Mouse (Mus musculus): ENCODE measurements around the gene Sugp1. TPM values are rescaled to one million over a fixed set of nuclear protein-coding genes. Genes with fewer than 3 reads are reported as not detected.
"Not testable (repeated sequence)": the region's sequence is repeated elsewhere in the genome, so short reads cannot be mapped to it uniquely, and the experiment has no call there.

The Sugp1 gene
- polyA plus RNA-seq, 1 experiment from 2014 or later, result 37.3 TPM

- Histone ChIP-seq H3K27me3 (replicated peaks) (no peaks in the 10 kb centered on the region), H3K36me3 (no peaks in the 10 kb centered on the region), H3K27ac (no peak overlapping the region), H3K4me2 (no peak overlapping the region), H3K4me3 (replicated peaks) (no peak overlapping the region), H3K9ac (no peak overlapping the region), H3K9me3 (no peaks in the 10 kb centered on the region), H3K4me1 (peaks cover 4% of the 10 kb centered on the region; the same call in 1 of the 2 replicates)
- 41% methylated on average over 2 of the region's 2 CpGs for WGBS
- no peak for ATAC-seq (ENCODE audit: insufficient read depth, low FRiP score, low read depth)
Measured at GRCm38 (mm10) chr8:70005178-70005577, 37.4 kb upstream of the Sugp1 start.

DNA sequence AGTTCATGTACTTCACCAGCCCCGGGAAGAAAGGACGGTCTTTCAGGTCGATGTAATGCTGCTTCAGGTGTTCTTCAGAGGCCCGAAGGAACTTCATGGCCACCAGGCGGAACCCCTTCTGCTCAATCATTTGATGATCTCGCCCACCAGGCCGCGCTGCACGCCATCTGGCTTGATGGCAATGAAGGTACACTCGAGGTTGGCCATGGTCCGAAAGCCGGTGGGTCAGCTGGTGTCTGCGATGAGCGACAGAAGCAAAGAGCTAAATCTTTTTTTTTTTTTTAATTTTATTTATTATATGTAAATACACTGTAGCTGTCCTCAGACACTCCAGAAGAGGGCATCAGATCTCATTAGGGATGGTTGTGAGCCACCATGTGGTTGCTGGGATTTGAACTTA, 31.8 kb upstream of the Sugp1 start:
- H3K36me3 ChIP-seq; H3K4me3 ChIP-seq (replicated peaks); H3K27me3 ChIP-seq (replicated peaks); H3K9me3 ChIP-seq; ATAC-seq (ENCODE audit: insufficient read depth, low FRiP score, low read depth); H3K9ac ChIP-seq; H3K4me2 ChIP-seq; H3K4me1 ChIP-seq; H3K27ac ChIP-seq: not testable (repeated sequence)
- WGBS, result 87% methylated on average over 14 of the region's 14 CpGs

DNA sequence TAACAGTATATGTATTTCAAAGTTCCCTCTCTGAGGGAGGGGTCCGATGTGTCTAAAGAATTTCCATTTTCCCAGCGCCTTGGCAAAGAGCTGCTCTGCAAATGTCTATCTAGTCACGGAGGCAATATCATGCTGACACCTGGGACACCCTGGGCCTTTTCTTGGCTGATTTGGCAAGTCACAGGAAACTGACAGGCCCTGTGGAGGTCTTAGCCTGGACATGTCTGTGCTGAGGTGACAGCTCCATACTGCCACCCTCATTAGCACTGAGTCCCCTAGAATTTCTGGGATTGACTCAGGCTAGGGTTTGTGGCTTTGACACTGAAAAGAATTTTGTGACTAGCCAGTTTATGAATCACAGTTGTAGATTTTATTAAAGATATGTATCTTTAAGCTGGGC, 30.3 kb upstream of the Sugp1 start:
- H3K4me1 ChIP-seq, result no peaks in the 10 kb centered on the region
- ATAC-seq (ENCODE audit: insufficient read depth, low FRiP score, low read depth), result no peak
- 0 out of 2 replicates have a peak, but pooled peaks cover 9% of the 10 kb centered on the region for H3K36me3 ChIP-seq
- H3K27ac ChIP-seq, result no peak overlapping the region
- WGBS, result 71% methylated on average over 3 of the region's 3 CpGs
- H3K9me3 ChIP-seq, result no peaks in the 10 kb centered on the region
- no peaks in the 10 kb centered on the region for H3K27me3 ChIP-seq (replicated peaks)
- H3K9ac ChIP-seq, result no peak overlapping the region
- no peak overlapping the region for H3K4me3 ChIP-seq (replicated peaks)
- H3K4me2 ChIP-seq, result no peak overlapping the region

GRCm38 (mm10) chr8:70012763-70013162, 29.9 kb upstream of the Sugp1 start:
- H3K9ac ChIP-seq, result no peak overlapping the region
- no peaks in the 10 kb centered on the region for H3K27me3 ChIP-seq (replicated peaks)
- H3K4me3 ChIP-seq (replicated peaks), result no peak overlapping the region
- no peak overlapping the region for H3K4me2 ChIP-seq
- no peak overlapping the region for H3K27ac ChIP-seq
- no peaks in the 10 kb centered on the region for H3K4me1 ChIP-seq
- peaks cover 13% of the 10 kb centered on the region; the same call in 1 of the 2 replicates for H3K36me3 ChIP-seq
- H3K9me3 ChIP-seq, result no peaks in the 10 kb centered on the region
- WGBS, result 87% methylated on average over 1 of the region's 1 CpGs
- no peak for ATAC-seq (ENCODE audit: insufficient read depth, low FRiP score, low read depth)

DNA sequence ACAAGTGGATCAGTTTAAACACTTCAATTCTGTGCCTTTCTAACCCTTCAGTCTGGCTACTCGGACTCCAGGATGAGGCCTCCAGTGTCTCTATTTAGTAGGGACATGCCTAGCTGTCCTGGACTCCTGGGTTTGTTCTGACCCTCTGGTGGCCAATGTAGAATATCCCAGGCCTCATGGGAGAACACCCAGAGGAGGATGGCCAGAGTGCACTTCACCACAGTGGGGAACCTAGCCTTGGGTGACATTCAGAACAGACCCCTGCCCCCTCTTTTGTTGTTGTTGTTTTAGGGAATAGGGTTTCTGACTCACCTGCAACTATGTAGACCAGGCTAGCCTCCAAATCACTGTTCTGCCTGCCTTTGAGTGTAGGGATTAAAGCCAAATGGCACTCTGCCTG, 27.6 kb upstream of the Sugp1 start:
- 80% methylated on average over 1 of the region's 1 CpGs for WGBS
- Histone ChIP-seq H3K4me1 (no peaks in the 10 kb centered on the region), H3K9ac (no peak overlapping the region), H3K4me3 (replicated peaks) (no peak overlapping the region), H3K9me3 (no peaks in the 10 kb centered on the region), H3K36me3 (peaks cover 29% of the 10 kb centered on the region), H3K27ac (no peak overlapping the region), H3K4me2 (no peak overlapping the region), H3K27me3 (replicated peaks) (no peaks in the 10 kb centered on the region)
- no peak for ATAC-seq (ENCODE audit: insufficient read depth, low FRiP score, low read depth)

DNA sequence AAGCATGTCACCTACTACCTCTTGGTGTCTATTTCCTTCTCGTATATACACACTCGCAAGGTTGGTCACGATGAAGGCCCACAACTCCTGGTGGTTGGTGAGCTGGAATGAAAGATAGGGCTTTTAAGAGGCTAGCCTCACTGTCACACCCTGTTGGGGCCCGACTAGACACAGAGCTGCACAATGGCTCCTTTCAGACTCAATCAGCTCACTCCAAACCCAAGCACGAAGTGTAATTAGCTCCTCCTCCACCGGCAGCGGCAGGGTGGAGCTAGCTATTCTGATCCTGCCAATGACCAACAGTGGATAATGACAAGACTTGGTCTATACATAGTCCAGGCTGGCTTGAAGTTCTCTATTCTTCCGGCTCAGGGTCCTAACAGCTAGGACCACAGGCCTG, 19.0 kb upstream of the Sugp1 start:
- H3K9me3 ChIP-seq, result no peaks in the 10 kb centered on the region
- WGBS, result 83% methylated on average over 8 of the region's 8 CpGs
- H3K27me3 ChIP-seq (replicated peaks), result no peaks in the 10 kb centered on the region
- no peaks in the 10 kb centered on the region for H3K4me1 ChIP-seq
- H3K27ac ChIP-seq, result no peak overlapping the region
- H3K4me2 ChIP-seq, result no peak overlapping the region
- H3K4me3 ChIP-seq (replicated peaks), result no peak overlapping the region
- H3K36me3 ChIP-seq, result peaks cover 90% of the 10 kb centered on the region
- ATAC-seq (ENCODE audit: insufficient read depth, low FRiP score, low read depth), result no peak
- no peak overlapping the region for H3K9ac ChIP-seq

DNA sequence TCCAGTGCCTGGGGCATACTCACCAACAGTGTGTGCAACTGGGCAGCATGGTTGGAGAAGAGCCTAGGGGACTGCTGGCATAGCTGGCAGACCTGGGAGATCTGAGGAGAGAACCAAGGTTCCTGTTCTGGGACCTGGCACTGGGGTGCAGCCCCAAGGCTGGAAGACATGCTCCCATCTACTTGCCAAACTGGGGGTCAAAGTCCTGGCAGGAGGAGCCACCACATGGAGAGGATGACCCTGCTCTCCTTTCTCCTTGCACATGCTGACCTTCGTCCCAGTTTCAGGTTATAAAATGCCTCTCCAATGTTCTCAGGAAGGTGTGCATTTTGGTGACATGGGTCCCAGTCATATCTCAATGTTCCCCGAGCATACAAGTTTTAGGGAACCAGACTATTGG, 16.5 kb upstream of the Sugp1 start:
- 94% methylated on average over 2 of the region's 2 CpGs for WGBS
- H3K36me3 ChIP-seq, result peaks cover 87% of the 10 kb centered on the region

GRCm38 (mm10) chr8:70030255-70030654, 12.4 kb upstream of the Sugp1 start:
- no peak overlapping the region for H3K4me2 ChIP-seq
- no peaks in the 10 kb centered on the region for H3K9me3 ChIP-seq
- H3K4me3 ChIP-seq (replicated peaks), result no peak overlapping the region
- no peak overlapping the region for H3K9ac ChIP-seq
- no peak overlapping the region for H3K27ac ChIP-seq
- 97% methylated on average over 1 of the region's 1 CpGs for WGBS
- no peak for ATAC-seq (ENCODE audit: insufficient read depth, low FRiP score, low read depth)
- H3K36me3 ChIP-seq, result peaks cover 56% of the 10 kb centered on the region
- H3K27me3 ChIP-seq (replicated peaks), result no peaks in the 10 kb centered on the region
- no peaks in the 10 kb centered on the region for H3K4me1 ChIP-seq

More for the DNA sequence above, 16.5 kb upstream of the Sugp1 start:
- Histone ChIP-seq H3K4me2 (no peak overlapping the region), H3K9me3 (no peaks in the 10 kb centered on the region), H3K4me3 (replicated peaks) (no peak overlapping the region), H3K9ac (no peak overlapping the region), H3K27me3 (replicated peaks) (no peaks in the 10 kb centered on the region), H3K4me1 (no peaks in the 10 kb centered on the region), H3K27ac (no peak overlapping the region)
- no peak for ATAC-seq (ENCODE audit: insufficient read depth, low FRiP score, low read depth)

GRCm38 (mm10) chr8:70037994-70038393, 4.6 kb upstream of the Sugp1 start:
- 88% methylated on average over 1 of the region's 1 CpGs for WGBS
- Histone ChIP-seq H3K4me2 (no peak overlapping the region), H3K4me1 (peaks cover 9% of the 10 kb centered on the region), H3K27ac (no peak overlapping the region), H3K9me3 (no peaks in the 10 kb centered on the region), H3K36me3 (no peaks in the 10 kb centered on the region; the same call in 1 of the 2 replicates), H3K9ac (no peak overlapping the region), H3K27me3 (replicated peaks) (no peaks in the 10 kb centered on the region), H3K4me3 (replicated peaks) (no peak overlapping the region)
- ATAC-seq (ENCODE audit: insufficient read depth, low FRiP score, low read depth), result no peak

GRCm38 (mm10) chr8:70041885-70042546, 597 bp upstream of the Sugp1 start:
- peak overlapping the region; percentile 36 for H3K27ac ChIP-seq
- under 1% methylated on average over 47 of the region's 47 CpGs for WGBS
- peak; percentile 19; the same call in 1 of the 2 replicates for ATAC-seq (ENCODE audit: insufficient read depth, low FRiP score, low read depth)

GRCm38 (mm10) chr8:70043996-70044395, 1.4 kb downstream of the Sugp1 start:
- H3K9me3 ChIP-seq, result no peaks in the 10 kb centered on the region
- H3K27ac ChIP-seq, result no peak overlapping the region
- no peak for ATAC-seq (ENCODE audit: insufficient read depth, low FRiP score, low read depth)
- H3K4me3 ChIP-seq (replicated peaks), result peak overlapping the region; percentile 94
- no peaks in the 10 kb centered on the region for H3K27me3 ChIP-seq (replicated peaks)
- 88% methylated on average over 5 of the region's 5 CpGs for WGBS
- H3K4me2 ChIP-seq, result peak overlapping the region; percentile 72
- H3K4me1 ChIP-seq, result peaks cover 17% of the 10 kb centered on the region
- peaks cover 10% of the 10 kb centered on the region for H3K36me3 ChIP-seq
- no peak overlapping the region for H3K9ac ChIP-seq

More at GRCm38 (mm10) chr8:70041885-70042546, 597 bp upstream of the Sugp1 start:
- Histone ChIP-seq H3K36me3 (no peaks in the 10 kb centered on the region), H3K9me3 (no peaks in the 10 kb centered on the region), H3K4me2 (peak overlapping the region; percentile 81), H3K4me1 (peaks cover 17% of the 10 kb centered on the region), H3K9ac (peak overlapping the region; percentile 94), H3K27me3 (replicated peaks) (no peaks in the 10 kb centered on the region), H3K4me3 (replicated peaks) (peak overlapping the region; percentile 94)

- Histone ChIP-seq H3K9ac (no peak overlapping the region), H3K4me3 (replicated peaks) (no peak overlapping the region), H3K27ac (no peak overlapping the region), H3K27me3 (replicated peaks) (no peaks in the 10 kb centered on the region), H3K4me1 (no peaks in the 10 kb centered on the region), H3K4me2 (no peak overlapping the region), H3K36me3 (peaks cover 33% of the 10 kb centered on the region), H3K9me3 (no peaks in the 10 kb centered on the region)
- no peak for ATAC-seq (ENCODE audit: insufficient read depth, low FRiP score, low read depth)
Measured at GRCm38 (mm10) chr8:70049662-70050061, 7.0 kb downstream of the Sugp1 start.

DNA sequence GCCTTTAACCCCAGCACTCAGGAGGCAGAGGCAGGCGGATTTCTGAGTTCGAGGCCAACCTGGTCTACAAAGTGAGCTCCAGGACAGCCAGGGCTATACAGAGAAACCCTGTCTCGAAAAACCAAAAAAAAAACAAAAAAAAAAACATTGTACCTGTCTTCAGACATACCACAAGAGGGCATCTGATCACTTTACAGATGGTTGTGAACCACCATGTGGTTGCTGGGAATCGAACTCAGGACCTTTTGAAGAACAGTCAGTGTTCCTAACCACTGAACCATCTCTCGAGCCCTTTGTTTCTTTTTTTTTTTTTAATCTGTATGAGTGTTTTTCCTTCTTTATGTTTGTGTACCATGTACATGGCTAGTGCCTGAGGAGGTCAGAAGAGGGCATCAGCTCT, 7.8 kb downstream of the Sugp1 start:
- peaks cover 41% of the 10 kb centered on the region for H3K36me3 ChIP-seq
- 91% methylated on average over 5 of the region's 5 CpGs for WGBS
- H3K27me3 ChIP-seq (replicated peaks); H3K9ac ChIP-seq; H3K4me1 ChIP-seq; ATAC-seq (ENCODE audit: insufficient read depth, low FRiP score, low read depth); H3K9me3 ChIP-seq; H3K4me3 ChIP-seq (replicated peaks); H3K27ac ChIP-seq; H3K4me2 ChIP-seq: not testable (repeated sequence)

Data from stomach, embryonic 15.5 days (tissue).